Mouse (Mus musculus) monocyte, adult 2 months (primary cell): ENCODE data around the gene 2610528A11Rik.

Experiments
- DNase-seq, 2 experiments: peaks; one replicate each; pipeline ENCODE4 v3.0.0; 2022; ENCODE audit warnings: low spot score in 2 of 2, low read depth in 1 of 2

The 2610528A11Rik gene

DNA sequence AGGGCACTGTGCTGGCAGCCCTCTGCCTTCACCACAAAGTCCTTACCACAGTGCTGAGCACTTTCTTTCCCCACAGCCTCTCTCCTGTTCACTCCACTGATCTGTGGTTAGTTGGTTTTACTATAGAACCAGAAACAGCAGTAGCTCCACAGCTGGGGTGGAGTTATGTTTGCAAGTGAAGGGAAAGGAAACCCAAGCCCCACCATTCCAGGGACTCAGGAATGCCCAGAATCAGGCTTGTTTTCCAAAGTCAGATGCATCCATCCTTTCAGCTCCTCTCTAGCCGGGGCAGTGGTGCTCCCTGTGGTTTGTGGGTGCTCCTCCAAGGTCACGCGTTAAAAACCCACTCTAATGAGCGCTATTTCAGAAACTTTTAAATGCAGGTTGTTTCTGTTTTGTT, 18.3 kb downstream of the 2610528A11Rik start:
- DNase-seq: no peak

DNA sequence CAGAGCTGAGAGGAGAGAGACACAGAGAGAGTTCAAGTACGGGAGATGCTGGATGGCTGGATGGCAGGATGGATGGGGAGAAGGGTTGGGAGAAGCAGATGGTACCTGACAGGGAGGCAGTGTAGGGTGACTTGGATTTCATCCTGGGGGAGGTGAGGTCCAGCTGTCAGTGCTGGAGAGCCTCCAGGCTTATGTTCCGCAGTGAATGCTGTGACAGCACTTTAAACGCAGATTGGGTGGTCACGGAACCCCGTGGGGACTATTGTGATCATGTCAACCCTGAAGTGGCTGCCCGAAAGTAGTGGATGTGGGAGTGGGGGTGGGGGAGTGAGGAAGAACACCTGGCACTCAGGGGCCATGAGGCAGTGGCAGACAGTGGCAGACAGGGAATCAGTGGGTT, 19.4 kb downstream of the 2610528A11Rik start:
- no peak for DNase-seq

DNA sequence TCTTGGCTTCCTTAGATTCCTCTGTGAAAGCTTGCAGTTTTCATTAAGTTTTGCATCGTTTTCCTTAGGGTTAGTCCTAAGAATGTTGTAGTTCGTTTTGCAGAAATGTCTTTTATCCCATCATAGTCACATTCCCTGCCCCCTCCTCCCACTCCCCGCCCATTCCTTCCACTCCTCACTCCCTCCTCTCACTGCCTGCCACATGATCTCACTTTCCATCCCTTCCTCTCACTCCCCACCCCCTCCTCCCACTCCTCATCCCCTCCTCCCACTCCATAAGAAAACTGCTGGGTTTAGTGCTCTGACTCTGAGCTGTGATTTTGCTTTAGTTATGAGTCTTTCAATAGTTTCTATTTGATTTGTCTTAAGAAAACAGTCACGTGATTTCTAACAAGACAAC, 30.1 kb downstream of the 2610528A11Rik start:
- DNase-seq: no peak

GRCm38 (mm10) chr14:37080724-37081123, 33.1 kb downstream of the 2610528A11Rik start:
- no peak for DNase-seq

- DNase-seq: no peak
Observed at GRCm38 (mm10) chr14:37068516-37068915, 45.3 kb downstream of the 2610528A11Rik start.

DNA sequence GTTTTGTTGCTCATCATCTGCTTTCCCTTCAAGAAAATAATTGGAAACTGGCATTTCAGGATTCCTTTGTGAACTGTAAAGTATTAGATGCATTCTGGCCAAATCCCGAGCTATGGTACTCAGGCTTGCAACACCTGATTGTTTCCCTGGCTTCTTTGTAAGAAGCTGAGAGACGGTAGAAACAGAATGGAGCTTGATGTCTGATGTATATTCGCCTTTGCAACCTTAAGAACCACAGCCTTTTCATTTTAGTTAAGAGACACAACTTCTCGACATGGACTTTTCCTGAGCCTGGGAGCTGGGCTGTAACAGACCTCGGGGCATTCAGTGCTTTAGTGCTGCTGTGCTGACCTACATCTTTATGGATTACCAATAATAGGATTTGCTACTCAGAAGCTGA, 46.2 kb downstream of the 2610528A11Rik start, which contains the start of gene Lrit2:
Gene Lrit2, plus strand, starts transcription at position 301 of the 400 bp plus-strand sequence.
- no peak for DNase-seq

GRCm38 (mm10) chr14:37066636-37067035, 47.2 kb downstream of the 2610528A11Rik start:
- no peak for DNase-seq

DNA sequence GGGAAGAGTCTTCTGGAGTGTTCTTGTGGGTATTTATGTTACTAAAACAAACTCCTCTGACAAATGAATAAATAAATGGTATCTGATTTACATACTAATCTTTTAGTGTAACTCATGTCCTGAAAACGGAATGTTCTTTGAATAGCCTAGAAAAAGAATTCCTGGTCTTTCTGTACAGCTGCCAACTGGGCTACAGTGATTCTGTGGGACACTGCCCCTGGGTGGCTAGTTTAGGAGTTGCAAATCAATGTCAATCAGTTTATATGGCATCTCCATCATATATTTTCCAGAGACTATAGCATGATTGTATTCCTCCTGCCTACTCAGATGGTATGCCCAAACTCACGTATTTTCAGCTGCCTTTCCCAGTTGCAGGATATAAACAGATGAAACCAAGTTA, 49.0 kb downstream of the 2610528A11Rik start:
- DNase-seq: no peak
